Mouse (Mus musculus) naive thymus-derived CD4-positive, alpha-beta T cell, adult 2 months (primary cell): ENCODE measurements around the gene Anpep.

Source experiments
- DNase-seq: peaks from one replicate; pipeline ENCODE4 v3.0.0-alpha.2; 2011; ENCODE audit warnings: low read depth

Anpep gene

DNA sequence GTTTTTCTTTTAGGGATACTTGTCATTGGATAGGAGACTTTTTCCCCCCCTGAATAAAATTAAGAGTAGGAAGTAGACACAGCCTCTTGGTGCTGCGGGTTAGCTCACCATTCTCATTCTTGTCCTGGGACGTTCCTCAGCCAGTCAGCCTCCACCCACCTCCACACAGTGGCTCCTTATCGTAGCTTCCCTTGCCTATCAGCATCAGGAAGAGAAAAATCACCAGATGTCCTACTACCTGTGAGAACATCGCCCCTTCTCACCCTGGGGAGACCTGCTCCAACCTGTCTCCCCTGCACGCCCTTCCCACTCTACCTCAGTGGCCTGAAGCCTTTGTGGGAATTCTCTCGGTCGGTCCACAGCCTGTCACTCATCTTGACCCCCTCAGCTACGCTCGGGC lies at the start of gene Anpep:
Anpep (minus strand) TSS at position 249 of the 400 bp plus-strand sequence.
- DNase-seq = no peak

DNA sequence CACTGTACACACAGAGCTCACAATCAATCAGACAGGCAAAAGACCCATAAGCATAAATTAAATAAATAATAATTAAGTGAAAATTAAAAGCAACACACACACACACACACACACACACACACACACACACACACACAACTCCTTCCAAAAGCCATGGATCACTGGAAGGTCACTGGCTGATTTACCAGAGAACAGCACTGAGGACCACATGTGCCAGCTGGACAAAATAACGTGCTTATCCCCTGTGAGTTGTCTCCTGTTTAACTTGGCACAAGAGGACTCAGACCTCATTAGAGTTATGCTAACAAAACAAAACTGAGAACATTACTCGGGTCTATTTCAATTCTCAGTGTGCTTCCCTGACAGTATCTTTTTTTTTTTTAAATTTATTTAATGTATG lies 46.5 kb upstream of the Anpep start:
- DNase-seq = no peak

DNA sequence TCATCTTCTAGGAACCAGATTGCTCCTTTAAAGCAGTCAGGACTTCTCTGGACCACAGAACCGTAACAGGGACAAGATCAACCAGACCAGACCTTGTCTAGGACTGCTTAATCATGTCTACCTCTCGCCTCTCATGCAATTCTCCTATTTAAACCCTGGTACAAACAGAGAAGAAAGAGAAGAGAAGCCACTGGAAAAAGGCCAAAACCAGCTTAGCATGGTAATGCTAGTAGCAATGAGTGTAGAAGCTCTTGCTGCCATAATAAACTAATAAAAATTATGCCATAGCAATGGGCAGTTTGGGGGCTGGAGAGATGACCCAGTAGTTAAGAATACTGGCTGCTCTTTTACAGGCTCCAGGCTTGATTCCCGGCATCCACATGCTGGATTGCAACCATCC lies 46.1 kb upstream of the Anpep start:
- no peak for DNase-seq

DNA sequence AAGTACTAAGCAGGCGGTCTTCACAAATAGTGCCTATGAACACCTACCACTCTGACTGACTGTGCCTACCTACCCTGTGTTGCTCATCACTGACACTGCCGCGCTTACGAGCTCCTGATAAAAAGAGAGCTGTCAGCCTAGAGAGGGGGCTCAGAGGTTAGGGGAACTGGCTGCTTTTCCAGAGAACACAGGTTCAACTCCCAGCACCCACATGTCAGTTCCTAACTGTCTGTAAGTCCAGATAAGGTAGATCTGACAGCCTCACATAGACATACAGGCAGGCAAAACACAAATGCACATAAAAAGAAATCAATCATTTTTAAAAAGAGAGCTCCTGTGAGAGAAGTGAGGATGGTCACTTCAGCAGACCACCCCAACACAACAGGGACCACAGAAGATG lies 44.3 kb upstream of the Anpep start:
- DNase-seq = no peak

DNA sequence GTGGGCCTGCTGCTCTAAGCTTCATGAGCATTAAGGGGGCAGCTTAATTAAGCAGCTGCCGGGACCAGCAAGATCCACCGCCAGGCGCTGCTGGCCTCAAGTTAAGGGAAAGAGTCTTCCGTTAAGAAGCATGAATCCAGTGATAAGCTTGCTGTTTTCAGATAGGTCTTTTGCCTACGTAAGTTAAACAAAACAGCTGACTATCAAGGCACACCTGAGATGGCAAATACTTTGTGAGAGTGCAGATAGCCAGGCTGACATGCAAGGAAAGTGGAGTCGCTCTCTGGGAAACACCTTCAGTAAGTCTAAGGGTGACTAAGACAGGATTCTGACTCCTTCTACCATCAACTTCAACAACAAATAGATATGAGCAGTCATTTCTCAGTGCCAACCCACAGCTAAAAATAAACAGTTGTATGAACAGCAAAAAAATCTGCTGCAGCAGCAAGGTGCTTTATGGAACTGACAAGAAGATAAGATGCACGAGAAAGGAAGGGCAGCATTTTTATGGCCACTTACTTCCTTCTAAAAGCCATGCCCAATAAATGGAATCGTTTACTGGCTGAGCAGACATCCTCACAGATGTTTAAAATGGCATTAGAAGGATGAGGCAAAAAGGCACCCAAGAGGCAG lies 42.4 kb upstream of the Anpep start:
- DNase-seq = no peak

DNA sequence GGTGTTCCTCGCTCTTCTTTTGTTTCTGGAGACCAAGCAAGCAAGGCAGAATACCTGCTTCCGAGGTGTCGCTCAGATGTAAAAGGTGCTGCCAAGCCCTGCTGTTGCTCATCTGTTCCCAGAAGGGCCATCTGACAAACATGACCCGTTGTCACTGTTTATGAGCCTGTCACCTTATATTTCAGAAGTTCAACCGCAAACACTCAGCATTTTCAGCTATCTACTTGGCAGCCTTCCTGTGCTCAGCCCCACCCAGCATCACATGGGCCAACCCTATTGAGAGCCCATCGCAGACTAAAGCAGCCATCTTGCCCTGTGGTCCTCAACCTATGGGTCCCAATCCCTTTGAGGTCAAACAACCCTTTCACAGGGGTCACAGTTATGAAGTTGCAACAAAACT lies 39.9 kb upstream of the Anpep start:
- DNase-seq = no peak

DNA sequence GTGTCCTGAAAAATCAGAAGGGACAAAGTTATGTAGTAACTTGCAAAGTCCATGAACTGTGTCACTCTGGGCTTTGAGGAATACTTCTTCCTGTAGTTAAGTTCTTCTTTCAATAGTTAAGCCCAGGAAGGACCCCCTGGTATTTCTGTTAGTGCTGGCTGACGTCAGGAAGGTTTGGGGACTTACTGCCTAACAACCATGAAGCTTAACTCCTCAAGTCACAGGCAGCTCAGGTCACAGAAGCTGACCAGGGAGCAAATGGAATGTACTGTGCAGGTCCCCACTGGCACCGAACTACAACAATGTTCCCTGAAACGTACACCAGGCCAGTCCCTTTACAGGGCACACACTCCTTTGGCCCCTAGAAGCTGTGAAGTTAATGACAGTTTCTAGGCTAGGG lies 34.4 kb upstream of the Anpep start:
- no peak for DNase-seq

DNA sequence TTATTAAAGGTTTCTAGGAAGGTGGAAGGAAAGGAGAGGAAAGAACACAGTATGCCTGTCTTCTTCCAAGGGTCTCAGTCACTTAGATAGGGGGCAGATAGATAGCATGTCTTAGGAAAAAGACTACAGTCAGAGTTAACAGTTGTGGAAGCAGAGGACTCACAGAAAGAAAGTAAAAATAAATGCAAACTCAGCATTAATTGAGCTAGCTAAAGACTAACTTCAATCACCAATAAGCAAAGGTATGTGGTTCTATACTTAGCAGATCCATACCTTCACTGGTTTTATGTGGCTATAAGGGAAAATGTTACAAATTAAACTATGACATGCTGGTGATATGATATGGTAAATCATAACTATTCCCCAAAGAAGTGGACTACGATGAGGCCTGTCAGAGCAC lies 33.9 kb upstream of the Anpep start:
- no peak for DNase-seq

DNA sequence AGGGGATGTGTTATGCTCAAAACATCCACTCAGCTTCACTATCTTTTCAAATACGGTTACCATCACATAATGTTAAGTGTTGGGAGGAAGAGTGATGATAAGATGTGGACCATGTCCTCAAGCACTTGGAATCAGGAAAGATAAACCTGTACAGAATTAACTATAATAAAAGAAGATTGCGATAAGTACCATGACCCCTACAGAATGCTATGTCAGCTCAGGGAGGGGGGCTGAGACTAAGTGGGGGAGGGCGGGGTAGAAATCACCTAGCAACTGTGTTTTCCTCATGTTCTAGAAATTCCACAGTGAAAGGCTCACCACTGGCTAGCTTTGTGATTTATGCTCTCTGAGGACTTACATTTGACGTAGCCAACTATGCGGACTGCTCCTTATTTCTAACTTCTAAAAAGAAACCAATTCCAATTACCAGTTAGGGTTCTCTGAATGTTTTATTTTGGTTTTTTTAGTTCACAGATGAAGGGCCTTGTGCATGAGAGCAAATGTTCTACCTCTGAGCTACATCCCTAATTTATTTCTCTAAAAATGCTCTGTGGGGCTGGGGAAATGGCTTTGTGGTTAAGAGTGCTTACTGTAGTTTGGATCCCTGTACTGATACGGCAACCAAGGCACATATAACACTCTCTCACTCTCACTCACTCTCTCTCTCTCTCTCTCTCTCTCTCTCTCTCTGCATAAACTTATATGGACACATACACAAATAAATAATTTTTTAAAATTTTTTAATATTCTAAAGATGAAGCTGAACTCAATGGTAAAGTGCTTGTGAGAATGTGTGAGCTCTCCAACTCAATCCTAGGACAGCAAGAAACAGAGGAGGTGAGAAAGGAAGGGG lies 31.9 kb upstream of the Anpep start:
- no peak for DNase-seq

DNA sequence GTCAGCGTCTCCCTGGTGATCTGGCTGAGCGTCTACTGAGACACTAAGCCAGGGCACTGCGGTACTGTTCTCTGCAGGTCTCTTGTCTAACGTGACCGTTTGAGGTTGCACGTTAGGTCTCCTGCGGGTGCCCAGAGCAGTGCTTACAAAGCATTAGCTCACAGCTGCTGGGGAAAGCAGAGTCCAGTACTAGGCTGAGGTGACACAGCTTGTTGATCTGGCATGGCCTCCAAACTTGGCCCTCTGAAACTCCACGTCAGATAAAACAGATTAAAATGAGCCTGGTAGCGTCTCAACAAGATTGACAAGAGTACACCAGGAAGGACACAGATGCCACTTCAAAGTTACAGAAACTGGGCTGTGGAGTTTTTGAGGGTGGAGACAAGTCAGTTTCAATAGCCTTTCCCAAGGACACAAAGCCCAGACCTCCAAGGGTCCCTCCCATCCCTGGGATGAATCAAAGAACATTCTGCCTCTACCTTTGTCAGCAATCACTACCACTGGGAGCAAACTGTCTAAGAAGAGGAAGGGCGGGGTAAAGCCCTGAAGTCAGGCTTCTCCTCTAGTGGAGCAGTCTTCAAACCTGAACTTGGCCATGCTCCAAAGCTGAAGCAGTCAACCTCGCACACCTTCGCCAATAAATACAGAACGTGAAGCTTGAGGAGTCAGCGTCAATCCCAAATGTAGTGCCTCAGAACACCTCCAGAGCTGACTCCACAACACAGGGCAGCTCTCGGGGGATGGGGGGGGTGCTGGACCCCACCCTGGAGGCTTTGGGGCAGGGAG lies 29.8 kb upstream of the Anpep start:
- DNase-seq = no peak

DNA sequence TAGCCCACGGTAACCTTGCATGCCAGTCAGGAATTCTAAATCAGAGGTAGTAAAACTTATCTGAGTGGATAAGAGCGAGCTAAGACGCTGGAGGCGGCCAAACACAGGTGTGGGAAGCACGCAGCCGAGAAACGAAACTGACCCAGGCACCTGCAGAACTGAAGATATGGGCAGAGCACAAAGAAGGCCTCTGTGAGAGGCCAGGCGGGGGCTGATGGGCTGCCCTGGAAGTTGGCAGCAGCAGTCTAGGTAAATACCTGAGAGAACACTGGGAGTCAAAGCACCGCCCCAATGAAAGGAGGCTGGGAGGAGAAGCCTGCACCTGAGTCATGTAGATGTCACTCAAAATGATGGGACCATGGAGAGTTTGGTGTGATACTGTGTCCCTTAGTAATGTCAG lies 27.7 kb upstream of the Anpep start:
- DNase-seq = no peak

DNA sequence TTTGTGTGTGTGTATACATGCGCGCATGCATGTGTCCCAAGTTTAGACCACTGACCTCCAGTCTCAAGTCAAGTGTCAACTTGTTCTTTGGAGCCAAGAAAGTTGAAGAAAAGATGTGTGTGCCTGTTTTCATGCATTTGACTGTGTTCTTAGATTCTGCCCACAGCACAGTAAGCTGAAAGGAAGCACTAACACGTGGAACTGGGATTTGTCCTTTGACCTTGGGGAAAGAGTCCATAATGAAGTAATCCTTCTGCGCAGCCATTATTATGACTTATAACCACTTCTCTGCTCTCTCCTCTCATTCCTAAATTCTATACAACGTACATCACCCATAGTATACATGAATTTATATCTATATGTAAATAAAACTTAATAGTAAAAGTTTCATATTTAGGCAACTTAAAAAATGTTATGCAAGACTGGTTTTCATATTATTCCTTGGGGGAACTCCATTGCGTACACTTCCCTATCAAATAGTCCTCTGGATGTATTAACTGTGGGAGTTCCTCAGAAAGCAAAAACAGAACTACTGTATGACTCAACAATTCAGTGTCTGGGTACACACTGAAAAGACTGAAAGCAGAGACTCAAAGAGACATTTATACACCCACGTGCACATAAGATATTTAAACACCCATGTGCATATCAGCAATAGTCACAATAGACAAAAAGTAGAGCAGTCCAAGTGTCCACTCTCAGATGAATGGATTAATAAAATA lies 22.9 kb upstream of the Anpep start:
- no peak for DNase-seq

DNA sequence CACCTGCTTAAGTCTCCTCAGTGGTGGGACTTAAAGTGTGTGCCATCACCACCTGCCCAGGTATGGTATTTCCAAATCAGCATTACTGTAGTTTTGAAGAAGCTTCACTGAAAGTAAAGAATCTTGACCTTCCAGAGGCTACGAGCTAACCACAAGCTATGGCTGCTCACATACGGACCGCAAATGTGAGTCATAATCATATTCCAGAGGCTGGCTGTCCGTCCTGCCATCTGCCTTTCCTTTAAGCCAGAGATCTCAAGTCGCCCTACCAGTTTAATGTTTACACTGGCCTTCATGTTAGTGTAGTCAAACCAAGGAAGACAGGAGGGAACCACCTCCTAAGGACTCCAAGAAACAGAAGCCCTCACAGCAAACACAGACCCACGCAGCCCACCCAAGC lies 21.0 kb upstream of the Anpep start:
- DNase-seq = no peak

DNA sequence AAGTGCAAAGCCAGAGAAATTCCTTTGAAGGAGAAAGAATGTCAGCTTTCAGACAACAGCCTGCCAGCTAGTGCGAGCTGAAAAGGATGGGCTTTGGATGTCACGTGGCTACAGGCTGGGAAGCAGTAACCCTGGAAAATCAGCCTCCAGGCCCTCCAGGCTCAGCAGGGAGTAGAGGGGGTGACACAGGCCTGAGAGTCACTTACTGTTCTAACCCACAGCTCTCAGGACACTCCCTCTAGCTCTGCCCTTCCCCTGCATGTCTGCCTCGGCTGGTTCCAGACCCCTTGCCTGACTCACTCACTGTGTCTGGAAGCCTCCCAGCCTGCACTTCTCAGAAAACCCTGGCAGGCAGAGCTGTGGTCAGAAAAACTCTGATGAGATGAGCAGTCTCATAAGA lies 20.1 kb upstream of the Anpep start:
- no peak for DNase-seq

DNA sequence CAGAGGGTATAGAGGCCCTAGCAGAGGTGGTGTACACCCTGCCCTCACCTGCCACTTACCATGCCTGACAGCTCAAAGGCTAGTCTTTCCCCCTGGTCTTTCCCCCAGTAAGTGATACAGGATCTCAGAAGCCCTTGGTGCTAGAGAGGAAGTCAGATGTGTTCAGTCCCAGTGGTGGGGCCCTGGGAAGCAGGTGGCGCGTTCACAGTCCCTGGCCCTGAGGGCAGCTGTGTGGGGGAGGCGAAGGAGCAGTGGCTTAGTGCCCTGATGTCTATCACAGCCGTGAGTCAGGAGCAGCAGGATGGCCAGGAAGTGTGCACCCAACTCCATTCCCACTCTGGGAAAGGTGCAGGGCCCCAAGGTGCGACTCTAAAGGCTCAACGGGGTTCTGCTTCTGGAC lies 19.2 kb upstream of the Anpep start:
- no peak for DNase-seq

DNA sequence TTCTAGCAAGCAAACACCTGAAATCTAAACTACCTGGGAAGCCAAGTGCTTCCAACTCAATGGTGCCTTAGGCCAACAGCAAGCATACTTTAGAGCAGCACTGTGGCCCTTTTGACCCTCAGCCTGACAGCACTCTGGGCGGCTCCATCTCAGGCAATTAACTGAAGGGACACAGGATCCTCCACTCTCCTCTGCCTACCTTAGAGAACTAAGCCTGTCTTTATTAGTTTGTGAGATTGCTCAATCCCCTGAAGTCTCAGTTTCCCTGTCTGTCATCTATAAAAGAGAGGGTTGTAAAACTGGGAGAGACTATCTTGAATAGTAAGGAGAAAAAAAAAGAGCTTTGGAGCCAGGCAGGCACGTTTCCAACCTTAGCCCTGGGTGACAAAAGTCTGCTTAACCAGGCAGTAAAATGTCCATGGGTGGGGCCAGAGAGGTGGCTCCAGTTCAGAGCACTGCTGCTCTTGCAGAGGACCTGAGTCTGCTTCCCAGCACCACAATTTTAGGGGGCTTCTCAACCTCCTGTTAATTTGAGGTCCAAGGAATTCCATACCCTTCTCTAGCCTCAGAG lies 17.7 kb upstream of the Anpep start:
- no peak for DNase-seq

DNA sequence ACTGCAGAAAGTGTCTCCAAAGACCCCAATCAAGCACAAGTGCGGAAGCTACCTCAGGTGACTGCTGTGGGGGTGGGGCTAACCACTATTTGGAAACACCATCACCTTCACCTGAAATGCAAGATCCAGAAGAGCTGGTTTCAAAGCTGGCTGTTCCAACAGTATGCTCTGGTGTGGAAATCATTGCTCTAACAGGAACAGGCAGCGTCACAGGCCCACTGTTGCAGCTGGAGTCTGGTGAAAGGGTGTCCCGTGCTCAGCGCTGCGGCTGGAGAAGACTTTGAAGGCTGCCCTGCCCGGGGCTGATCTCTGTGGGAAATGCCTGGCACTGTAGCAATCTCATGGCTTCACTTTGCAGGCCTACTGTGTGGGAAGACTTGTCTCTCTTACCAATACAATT lies 12.5 kb upstream of the Anpep start:
- no peak for DNase-seq

DNA sequence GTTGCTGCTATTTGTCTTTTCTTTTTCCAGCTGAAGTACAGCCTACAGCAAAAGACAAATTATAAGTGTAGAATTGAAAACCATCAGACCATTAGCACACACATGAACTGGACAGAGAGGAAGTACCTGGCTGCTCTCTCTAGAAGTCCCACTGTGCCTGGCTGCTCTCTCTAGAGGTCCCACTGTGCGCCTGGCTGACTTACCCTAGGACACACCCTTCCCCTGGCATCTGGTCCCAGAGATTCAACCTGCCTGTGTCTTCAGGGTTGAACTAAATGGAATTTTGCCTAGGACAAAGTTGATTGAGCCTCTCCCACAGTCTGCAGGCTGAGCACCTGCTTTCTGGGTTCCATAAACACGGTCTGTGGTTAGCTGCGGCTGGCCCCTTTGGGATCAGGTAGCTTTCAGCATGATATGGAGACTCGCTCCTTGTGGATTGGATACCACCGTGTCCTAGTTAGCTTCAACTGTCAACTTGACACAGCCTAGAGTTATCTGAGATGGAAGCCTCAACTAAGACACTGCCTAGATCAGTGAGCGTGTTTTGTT lies 11.0 kb upstream of the Anpep start:
- DNase-seq = no peak

DNA sequence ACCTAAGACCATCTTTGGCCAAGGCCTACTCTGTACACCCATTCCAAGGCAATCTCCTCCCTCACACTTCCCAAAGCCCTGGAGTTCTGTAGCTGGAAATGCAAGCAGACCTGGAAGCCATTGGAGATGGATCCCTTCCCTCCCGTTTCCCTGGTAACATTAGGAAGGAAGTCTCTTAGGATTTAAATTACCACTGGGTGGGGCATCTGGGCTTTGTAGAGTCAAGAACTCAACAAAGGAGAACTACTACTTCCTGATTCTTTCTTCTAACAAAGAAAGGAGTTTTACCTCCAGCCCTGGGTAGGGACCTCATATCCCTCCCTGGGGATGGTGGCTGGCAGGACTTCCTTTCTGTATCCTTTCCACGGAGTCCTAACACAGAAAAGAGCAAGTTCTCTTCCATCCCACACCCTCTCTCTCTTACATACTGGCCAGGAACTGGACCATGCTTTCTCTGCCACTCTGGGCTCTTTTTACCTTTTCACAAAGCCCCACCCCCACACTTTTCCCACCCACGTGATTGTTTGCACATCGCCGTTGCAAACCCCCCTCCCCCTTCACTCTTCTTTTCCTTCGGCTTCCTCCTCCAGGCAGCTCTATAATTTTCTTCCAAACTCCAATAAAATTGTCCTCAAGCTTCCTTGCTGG lies 8.3 kb upstream of the Anpep start:
- no peak for DNase-seq

DNA sequence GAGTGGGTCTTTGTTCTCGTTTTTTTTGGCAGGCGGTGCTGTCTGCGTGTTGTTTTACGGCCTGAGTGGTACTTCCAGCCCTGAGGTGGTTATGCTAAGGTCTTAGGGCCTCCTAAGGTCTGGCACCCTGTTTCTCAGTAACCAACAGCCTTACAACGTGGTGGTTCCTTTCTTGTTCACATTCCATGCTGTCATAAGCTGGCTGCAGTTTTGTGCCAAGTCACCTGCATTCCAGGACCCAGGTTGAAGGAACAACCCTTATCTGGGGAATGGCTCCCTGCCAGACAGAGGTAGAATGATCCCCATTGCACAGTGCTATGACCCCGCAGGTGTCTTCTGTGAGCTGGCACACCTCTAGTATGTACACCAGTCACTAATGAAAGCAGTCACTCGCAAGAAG lies 7.6 kb upstream of the Anpep start:
- no peak for DNase-seq

DNA sequence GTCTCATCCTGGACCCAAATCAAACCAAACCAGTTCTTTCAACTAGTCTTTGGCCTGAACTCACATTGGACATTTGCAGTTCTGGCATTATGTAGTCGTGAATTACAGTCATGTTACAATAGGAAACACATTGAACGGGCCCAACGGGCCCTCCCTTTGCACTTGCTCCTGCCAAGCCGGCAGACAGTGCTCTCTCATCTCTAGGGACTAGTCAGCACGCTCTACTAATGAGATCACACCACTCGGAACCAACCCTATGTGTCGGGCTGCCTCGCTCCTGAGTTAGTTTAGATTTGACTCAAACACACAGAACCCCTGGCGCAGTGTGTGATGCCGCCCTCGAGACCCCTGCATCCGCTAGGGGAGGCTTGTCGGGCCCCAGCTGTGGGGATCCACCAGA lies 7.0 kb upstream of the Anpep start:
- no peak for DNase-seq
